Mouse (Mus musculus) heart, adult 18-20 months (tissue): ENCODE measurements around the gene Hist1h2an. TPM values are rescaled to one million over a fixed set of nuclear protein-coding genes. Genes with fewer than 3 reads are reported as not detected.

Experiments used
- DNase-seq, 2 experiments: peaks; one replicate each; pipeline ENCODE4 v3.0.0; 2021 to 2022; ENCODE audit warnings: mixed read lengths in 1 of 2
- total RNA-seq, 2 experiments: library from RNA; stranded (reverse); gene quantifications; 2 replicates each; pipeline ENCODE4 v1.2.3; 2021

Gene Hist1h2an
- total RNA-seq, 2 experiments from 2014 or later, result 1.0 to 5.3 TPM

GRCm38 (mm10) chr13:21783255-21783617 lies 3.8 kb downstream of the Hist1h2an start, which contains the start of gene Hist1h3i:
TSS of gene Hist1h3i (minus strand) at chr13:21783370.
- DNase-seq, result peak; percentile 74 to 75

DNA sequence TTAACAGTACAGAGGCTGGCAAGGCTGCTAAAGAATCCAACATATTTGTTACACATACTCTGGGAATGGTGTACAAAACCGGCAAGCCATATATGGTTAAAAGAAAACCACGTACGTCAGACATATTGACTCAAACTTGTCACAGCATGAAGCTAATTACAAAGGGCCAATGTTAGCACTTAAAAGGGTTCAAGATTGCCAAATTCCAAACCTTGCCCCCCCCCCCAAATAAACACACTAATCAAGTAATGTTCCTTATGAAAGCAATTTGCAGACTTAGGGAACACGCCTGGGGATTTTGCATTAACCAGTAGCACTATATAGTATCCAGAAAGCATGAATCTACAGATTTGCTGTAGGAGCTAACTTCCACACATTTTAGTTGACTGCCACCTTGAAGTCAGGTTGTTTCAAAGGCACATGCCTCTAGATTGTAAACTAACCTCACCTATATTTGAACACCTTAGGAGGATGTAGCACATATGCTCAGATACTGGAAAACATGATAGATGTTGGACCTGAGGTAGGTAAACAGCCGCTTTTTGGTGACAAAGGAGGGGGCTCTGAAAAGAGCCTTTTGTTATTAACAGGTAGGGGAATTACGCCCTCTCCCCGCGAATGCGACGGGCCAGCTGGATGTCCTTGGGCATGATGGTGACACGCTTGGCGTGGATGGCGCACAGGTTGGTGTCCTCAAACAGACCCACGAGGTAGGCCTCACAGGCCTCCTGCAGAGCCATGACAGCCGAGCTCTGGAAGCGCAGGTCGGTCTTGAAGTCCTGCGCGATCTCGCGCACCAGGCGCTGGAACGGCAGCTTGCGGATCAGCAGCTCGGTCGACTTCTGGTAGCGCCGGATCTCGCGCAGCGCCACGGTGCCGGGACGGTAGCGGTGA lies 4.4 kb downstream of the Hist1h2an start:
- peak in 1 of 2 experiments; percentile 41 for DNase-seq

DNA sequence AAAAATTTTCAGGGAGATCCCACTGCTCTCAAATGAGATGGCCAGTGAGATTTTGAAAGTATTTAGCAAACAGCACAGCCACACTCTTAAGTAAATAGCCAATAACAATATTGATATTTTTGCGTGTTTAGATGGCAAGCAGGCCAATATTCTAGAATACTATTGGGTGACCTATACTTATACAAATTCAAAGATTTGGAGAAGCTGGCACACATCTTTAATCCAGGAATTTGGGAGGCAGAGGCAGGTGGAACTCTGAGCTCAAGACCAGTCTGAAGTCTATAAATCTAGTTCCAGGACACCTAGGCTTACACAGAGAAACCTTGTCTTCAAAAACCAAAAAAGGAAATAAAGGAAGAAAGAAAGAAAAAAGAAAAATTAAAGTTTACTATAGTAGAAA lies 5.4 kb downstream of the Hist1h2an start:
- no peak for DNase-seq

DNA sequence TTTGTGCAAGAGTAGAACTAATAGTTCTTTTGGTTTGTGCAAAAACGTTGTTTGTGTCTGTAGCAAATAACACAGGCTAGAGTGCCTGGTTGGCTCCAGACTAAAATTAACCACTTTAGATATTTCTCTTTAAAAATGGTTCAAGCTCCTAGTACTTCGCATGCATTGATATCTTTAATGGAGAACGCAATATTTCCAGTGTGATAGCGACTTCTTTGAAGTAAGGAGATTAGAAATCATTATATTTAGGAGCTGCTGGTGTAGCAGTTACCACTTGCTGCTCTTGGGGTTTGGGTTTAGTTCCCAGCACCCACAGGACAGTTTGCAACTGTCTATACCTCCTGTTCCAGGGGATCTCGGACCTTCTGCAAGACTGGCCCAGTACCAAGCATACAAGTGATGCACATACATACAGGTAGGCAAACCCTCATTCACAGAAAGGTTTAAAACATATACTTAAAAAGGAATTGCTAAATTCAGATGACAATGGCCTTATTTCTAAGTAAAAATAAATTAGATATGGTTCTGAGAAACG lies 5.9 kb downstream of the Hist1h2an start:
- no peak for DNase-seq

GRCm38 (mm10) chr13:21779767-21780731 lies 7.0 kb downstream of the Hist1h2an start, which contains the start of gene Hist1h1b:
TSS of gene Hist1h1b (minus strand) at chr13:21780625.
- DNase-seq, result peak; percentile 42 to 63

GRCm38 (mm10) chr13:21778814-21779766 lies 7.9 kb downstream of the Hist1h2an start:
- peak; percentile 69 to 82 for DNase-seq

DNA sequence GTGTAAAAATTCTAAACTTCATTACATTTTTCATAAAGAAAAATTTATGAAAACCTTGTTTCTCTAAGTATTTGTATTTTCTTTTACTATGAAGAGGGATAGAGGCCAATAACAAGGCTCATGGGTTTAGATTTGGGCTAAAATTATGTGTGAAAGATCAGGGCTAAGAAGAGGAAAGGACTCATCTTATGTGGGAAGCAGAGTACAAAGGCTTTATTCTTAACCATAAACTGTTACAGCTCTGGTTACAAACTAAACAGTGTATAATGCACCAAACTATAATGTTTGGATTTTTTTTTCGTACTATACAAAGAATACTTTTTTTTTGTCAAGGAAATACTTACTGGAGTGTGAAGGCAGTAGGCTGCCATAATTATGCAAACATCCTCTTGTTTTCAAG lies 31.3 kb downstream of the Hist1h2an start:
- no peak for DNase-seq

DNA sequence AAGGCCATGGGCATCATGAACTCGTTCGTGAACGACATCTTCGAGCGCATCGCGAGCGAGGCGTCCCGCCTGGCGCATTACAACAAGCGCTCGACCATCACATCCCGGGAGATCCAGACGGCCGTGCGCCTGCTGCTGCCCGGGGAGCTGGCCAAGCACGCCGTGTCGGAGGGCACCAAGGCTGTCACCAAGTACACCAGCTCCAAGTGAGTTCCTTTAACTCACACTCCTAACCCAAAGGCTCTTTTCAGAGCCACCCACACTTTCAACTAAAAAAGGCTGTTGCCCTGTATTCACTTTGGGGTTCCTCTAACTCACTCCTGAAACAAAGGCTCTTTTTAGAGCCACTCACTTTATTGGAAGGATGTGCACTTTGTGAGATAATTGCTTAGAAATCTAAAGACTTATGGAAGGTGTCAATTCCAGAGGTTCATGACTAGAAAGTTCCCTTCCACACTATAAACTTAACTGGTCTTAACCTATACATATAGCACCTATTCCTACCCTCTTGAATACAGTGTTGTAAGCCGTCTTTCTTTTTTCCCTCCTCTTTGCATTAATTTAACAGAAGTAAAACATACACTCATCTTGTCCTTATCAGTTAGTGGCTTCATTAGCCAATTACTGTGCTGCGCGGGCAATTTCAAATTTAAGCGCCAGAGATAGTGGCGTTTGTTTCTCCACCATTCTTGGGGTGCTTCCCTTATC lies 32.6 kb downstream of the Hist1h2an start:
- peak in 1 of 2 experiments; percentile 31 for DNase-seq

DNA sequence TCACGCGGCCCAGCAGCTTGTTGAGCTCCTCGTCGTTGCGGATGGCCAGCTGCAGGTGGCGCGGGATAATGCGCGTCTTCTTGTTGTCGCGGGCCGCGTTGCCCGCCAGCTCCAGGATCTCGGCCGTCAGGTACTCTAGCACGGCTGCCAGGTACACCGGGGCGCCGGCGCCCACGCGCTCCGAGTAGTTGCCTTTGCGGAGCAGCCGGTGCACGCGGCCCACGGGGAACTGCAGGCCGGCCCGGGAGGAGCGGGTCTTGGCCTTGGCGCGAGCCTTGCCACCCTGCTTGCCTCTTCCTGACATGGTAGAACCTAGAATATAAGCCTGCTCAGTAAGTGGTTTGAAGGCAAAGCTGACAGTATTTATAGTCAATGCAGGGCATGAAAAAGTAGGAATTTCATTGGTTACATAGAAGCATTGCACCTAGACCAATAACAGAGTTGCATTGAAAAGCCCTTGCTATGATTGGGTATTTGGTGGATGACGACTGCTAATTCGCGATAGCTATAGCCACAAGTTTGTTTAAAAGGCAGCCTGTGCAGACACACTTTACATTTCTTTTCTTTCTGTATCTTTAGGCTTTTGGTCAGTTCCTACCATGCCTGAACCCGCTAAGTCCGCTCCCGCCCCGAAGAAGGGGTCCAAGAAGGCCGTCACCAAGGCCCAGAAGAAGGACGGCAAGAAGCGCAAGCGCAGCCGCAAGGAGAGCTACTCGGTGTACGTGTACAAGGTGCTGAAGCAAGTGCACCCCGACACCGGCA lies 33.3 kb downstream of the Hist1h2an start, which contains the start of the genes Hist1h2ak and Hist1h2bn:
Hist1h2ak (minus strand) TSS at position 304 of the 762 bp plus-strand sequence.
Hist1h2bn (plus strand) TSS at position 600 of the 762 bp plus-strand sequence.
- DNase-seq, result peak; percentile 75 to 84

GRCm38 (mm10) chr13:21753051-21753523 lies 33.9 kb downstream of the Hist1h2an start:
- no peak for DNase-seq

DNA sequence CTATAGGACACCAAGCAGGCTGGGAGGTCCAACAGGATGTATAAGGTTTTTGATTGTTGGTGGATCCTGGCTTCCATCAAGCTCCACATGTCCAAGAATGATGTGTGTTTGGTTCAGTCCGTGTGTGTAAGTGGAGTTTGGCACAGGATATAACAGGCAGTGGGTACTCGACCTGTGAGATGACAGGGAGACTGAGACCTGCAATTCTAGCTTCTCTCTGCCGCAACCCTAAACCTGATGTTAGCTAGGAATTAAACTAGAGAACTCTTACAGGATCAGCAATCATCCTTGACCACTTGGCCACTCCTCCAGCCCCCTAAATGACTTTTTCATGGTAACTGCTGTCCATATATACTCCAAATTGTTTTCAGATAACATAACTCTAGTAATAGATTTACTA lies 34.7 kb downstream of the Hist1h2an start:
- DNase-seq, result no peak

DNA sequence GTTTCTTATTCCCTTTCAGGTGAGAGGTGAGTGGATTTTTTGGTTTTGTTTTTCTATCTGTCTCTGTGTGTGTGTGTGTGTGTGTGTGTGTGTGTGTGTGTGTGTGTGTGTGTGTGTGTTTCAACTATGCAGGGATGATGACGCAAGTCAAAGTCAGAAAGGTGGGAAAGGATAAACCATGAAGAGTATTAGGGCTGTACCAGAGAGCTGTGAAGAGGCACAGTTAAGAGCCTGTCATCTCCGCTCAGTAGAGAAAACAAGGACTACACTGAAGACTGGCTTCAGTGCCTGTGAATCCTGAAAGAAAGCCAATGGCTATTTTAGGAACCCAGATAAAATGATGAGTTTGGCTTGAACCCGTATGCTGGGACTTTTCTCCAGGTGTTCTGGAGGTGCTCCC lies 35.2 kb downstream of the Hist1h2an start:
- DNase-seq, result no peak

DNA sequence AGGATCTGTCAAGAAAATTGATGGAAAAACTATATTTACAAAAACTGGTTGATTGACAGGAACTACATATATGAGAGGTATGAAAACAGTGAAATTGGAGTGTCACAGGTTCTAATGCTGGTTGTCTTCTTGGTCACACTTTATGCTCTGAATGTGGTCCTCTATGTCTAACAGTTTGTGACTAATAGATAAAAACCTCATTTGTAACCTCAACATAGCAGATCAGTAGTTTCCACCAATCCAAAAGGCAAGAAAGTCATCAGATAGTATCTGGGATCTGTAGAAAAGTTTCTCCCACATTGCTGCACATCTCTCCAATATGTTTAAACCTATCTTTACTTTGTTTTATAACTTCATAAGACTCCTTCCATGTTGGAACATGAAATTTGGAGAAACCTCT lies 35.6 kb downstream of the Hist1h2an start:
- no peak for DNase-seq

- DNase-seq, result peak; percentile 88 to 90
Measured at GRCm38 (mm10) chr13:21750159-21751017, 36.6 kb downstream of the Hist1h2an start, which contains the start of gene Hist1h4k. TSS of gene Hist1h4k (minus strand) at chr13:21750505.

- DNase-seq, result no peak
Measured at GRCm38 (mm10) chr13:21749387-21750158, 37.4 kb downstream of the Hist1h2an start.

DNA sequence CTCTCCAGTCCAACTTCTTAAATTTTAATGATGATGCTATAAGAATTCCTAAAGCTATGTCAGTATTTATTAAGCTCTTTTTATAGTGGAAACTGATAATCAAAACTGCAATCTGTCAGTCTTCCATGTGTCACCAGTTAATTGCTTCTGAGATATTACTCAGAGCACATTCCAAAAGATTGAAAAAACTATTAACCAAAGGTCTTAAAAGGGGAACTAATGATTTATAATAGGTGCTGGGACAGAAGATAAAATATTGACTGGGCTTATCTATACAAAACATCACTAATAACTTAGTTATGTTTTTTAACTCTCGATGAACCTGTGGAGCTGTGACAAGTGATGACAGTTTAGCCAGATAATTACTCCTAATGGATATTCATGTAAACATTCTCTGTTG lies 42.0 kb downstream of the Hist1h2an start:
- no peak for DNase-seq
